Mouse (Mus musculus): ENCODE measurements at regions not wholly inside any gene's neighbourhood (a gene's known extent, or its start where the extent isn't known, plus 50 kb on each side); places are given as distances from the start of the nearest gene placed in this dataset.

- no peak for DNase-seq
- intact Hi-C loops (cut with DNase I): no loop called here
Observed at GRCm38 (mm10) chr4:152763116-152763515, 285.4 kb upstream of the Kcnab2 start.

GRCm38 (mm10) chr4:152762576-152762975 is 284.9 kb upstream of the Kcnab2 start:
- DNase-seq: no peak
- intact Hi-C loops (cut with DNase I): no loop called here

- no peak for DNase-seq
- intact Hi-C loops (cut with DNase I): no loop called here
Observed at GRCm38 (mm10) chr4:152757191-152757590, 279.5 kb upstream of the Kcnab2 start.

DNA sequence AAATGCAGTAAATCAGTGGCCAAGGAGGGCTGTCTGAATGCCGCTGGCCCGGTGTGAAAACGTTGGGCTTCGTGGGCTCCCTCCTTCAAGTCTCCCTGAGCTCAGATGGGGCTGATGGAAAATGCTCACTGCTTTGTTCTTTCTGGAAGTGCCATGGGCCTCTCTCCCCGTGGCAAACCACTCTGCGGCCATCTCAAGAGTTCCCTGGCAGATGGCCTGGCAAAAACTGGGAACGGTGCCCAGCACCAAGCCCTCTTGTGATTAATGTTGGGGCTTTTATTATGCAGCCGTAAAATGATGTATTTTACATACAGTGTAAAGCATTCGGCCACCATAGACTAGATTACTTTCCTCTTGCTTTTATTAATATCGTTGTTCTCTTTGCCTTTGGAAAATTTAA is 278.9 kb upstream of the Kcnab2 start:
- intact Hi-C loops (cut with DNase I): no loop called here
- DNase-seq: peak in 1 of 2 experiments; percentile 26

DNA sequence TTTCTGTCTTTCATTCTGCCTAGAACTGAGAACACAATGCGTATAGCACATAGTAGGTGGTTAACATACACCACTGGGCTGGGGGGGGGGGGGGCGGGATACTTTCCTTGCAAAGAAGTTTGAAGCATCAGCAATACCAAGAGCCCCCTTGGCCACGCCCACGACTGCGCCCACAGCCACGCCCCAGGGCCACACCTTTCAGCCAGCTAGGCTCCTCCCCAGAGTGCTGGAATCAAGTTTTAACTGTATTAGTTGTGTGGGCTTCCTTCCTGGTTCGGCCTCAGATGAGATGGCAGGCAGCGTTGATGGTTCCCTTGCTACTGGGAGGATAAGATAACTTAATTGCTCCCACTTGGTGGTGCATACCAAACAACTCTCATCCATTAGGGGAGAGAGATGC is 278.1 kb upstream of the Kcnab2 start:
- intact Hi-C loops (cut with DNase I): no loop called here
- no peak for DNase-seq

DNA sequence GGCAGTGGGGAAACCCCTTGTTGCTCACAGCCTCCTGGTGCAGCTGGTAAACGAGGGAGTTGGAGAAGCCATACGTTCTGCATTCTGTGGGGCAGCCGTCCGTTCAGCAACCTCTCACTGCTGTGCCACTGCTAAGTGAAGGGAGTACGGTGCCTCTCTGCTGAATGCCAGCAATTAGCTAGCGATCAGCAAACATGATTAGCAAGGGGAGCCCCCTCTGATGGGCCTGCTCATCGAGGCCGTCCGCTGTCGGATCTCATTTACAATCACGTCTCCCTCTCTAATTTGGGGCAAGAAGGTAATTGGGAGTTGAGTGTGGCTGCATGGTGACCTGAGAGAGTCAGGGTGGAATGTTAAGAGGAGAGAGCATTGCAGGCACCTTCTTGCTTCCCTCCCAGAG is 266.7 kb upstream of the Kcnab2 start:
- DNase-seq: no peak
- intact Hi-C loops (cut with DNase I): no loop called here

DNA sequence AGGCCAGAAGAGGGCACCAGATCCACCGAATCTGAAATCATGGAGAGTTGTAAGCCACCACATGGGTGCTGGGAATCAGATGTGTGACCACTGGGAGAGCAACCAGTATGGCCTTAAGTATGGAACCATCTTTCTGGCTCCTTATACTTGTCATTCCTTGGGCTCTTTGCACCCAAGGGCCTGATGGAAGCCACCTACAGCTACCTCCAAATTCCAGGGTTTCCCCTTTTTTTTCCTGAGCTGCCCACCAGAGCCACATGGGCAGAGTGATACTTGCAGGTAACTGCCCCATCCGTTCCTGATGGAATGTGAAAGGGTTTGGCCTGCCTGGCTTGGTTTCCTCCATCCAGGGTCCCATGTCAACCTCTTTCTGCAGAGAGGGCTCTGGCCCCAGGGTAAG is 255.3 kb upstream of the Kcnab2 start:
- intact Hi-C loops (cut with DNase I): no loop called here

GRCm38 (mm10) chr4:152731988-152732387 is 254.3 kb upstream of the Kcnab2 start:
- intact Hi-C loops (cut with DNase I): no loop called here
- no peak for DNase-seq

More for the DNA sequence above, 255.3 kb upstream of the Kcnab2 start:
- DNase-seq: no peak

DNA sequence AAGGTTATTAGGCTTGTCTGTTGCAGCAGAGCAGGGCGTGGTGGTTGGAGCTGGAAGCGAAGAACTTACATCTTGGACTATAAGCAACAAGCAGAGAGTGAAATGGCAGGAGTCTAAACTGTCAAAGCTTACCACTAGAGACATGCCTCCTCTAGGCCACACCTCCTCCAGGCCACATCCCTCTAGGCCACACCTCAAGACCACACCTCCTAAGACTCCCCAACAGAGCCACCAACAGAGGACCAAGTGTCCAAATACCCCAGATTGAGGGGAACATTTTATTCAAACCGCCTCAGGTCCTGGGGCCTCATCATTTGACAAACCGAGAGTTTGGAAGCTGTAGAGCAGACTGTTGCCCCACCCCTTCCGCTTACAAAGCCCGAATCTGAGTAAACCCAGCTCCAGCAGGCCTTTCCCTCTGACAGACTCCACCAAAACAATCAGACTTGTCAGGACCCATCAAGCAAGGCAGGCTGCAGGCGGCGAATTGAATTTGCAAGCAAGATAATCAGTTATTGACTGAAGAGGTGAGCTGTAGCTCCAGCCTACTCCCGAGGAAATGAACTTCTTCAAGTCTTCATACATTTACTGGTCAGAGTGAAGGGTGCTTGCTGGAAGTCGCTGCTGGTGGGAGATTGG is 253.5 kb upstream of the Kcnab2 start:
- DNase-seq: no peak
- intact Hi-C loops (cut with DNase I): no loop called here

DNA sequence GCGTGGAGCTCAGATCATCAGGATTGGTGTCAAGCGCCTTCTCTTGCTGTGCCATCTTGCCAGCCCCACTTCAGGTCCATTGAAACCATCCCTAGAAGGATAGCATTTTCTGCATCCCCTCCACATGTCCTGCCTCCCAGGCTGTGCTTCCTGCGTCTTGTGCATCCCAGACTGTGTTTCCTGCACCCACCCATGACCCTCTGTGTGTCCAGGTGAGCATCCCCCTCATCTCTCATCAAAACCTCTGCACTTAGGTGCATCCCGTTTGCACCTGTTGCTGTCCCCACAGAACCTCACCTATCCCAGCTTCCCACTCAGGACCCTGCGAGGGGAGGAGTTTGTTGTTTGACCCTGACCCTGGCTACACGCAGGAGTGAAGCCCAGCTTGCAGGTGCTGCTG is 251.8 kb upstream of the Kcnab2 start:
- intact Hi-C loops (cut with DNase I): no loop called here
- DNase-seq: no peak

DNA sequence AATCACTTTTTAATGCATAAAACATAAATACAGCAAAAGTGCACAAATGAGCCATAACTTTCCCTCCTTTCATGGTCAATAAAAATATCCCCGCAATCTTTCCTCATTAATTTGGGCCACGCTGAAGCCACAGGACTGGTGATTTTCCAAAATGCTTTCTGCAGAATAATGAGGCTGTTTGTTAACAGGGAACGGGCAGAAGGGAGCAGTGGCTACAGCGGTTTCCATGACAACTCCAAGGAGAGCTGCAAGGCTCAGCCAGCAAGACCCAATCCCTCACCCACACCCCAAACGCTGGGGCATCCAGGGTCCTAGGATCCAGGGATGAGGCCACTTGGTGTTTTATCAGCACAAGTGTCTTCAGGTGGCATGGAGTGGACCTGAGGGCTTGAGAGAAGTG is 248.2 kb upstream of the Kcnab2 start:
- intact Hi-C loops (cut with DNase I): no loop called here
- DNase-seq: no peak

GRCm38 (mm10) chr4:152725423-152725822 is 247.8 kb upstream of the Kcnab2 start:
- intact Hi-C loops (cut with DNase I): no loop called here

DNA sequence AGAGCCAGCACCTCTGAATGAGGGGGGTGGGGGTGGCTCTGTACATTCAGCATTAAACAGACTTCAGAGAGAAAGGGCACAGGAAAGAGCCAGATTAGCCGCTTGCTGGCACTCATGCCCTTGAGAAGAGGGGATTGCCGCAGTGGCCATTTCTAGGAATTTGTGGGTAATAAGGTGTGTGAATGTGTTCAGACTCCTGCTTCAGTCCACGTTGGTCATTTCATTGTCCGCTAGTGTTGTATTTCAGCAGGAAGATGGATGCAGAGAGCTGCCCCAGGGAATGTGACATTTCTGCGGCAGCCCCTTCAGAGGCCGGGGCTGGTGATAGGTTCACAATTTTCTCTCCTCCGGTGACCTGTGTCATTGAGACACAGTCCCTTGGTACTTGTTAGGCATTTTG is 247.1 kb upstream of the Kcnab2 start:
- DNase-seq: no peak

More at GRCm38 (mm10) chr4:152725423-152725822, 247.8 kb upstream of the Kcnab2 start:
- no peak for DNase-seq

GRCm38 (mm10) chr4:152724026-152724425 is 246.4 kb upstream of the Kcnab2 start:
- intact Hi-C loops (cut with DNase I): no loop called here
- DNase-seq: no peak

More for the DNA sequence above, 247.1 kb upstream of the Kcnab2 start:
- intact Hi-C loops (cut with DNase I): no loop called here

- intact Hi-C loops (cut with DNase I): no loop called here
- DNase-seq: no peak
Observed at GRCm38 (mm10) chr4:152720528-152720927, 242.9 kb upstream of the Kcnab2 start.

- intact Hi-C loops (cut with DNase I): no loop called here
- no peak for DNase-seq
Observed at GRCm38 (mm10) chr4:152719416-152720127, 241.9 kb upstream of the Kcnab2 start.

- no peak for DNase-seq
- intact Hi-C loops (cut with DNase I): no loop called here
Observed at GRCm38 (mm10) chr4:152710339-152710738, 232.7 kb upstream of the Kcnab2 start.

DNA sequence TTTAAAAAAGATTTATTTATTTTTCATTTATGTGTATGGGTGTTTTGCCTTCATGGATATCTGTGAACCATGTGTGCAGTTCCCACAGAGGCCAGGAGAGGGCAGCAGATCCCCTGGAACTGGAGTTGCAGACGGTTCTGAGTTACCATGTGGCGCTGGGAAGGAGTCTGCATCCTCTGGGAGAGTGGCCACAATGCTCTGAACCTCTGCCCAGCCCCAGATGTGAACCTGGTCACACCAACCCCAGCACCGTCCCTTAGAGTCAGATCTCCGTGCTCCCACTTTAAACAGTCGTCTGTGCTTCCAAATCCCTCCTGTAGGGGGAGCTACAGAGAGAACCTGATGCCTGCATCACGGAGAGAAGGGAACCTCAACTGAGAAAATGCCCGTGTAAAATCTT is 222.5 kb upstream of the Kcnab2 start:
- peak in 1 of 2 experiments; percentile 8 for DNase-seq
- intact Hi-C loops (cut with DNase I): no loop called here

GRCm38 (mm10) chr4:152697247-152697960 is 219.7 kb upstream of the Kcnab2 start:
- peak in 1 of 2 experiments; percentile 4 for DNase-seq
- intact Hi-C loops (cut with DNase I): no loop called here

- intact Hi-C loops (cut with DNase I): no loop called here
- no peak for DNase-seq
Observed at GRCm38 (mm10) chr4:152691735-152692134, 214.1 kb upstream of the Kcnab2 start.

DNA sequence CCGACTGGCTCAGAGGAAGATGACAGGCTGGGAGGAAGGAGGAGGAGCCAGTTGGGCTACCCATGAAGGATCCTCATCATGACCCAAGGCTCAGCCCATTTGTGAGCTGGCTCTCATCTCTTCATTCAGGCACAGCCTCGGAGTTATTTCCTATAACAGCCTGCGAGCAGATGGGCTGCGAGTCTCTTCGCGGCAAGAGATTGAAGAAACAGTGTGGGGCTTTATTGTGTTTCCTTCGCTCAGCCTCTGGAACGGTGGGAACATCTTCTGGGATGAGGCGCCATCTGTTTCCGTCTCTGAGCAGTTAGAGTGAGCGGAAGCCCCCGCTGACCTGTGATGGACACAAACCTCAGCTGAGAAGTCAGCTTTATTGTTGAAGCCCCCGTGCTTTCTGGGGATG is 213.6 kb upstream of the Kcnab2 start:
- intact Hi-C loops (cut with DNase I): no loop called here
- no peak for DNase-seq

DNA sequence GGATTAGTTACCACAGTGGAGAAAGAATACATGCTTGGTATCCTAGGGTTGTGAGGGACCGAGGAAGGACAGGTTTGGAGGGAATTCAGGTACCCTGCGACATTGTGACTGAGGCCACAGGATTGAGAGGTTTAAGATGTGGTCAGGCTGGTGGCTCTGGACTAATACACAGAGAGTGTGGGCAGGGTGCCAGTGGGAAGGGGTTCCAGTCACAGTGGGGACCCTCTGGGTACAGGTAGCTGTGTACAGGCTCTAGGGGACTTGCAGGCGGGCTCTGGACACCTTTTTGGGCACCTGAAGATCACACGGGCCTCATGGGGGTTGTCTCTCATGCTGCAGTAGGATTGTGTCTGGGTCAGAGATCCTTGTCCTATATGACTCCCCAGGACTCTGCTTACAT is 213.1 kb upstream of the Kcnab2 start:
- DNase-seq: no peak
- intact Hi-C loops (cut with DNase I): no loop called here

Measured in heart, postnatal 36 days (tissue).